Mouse (Mus musculus): Measurements from ENCODE around the gene Tenm3. TPM values are rescaled to one million over a fixed set of nuclear protein-coding genes. Genes with fewer than 3 reads are reported as not detected.

Gene Tenm3
- polyA plus RNA-seq, 1 experiment, result 2.3 TPM

DNA sequence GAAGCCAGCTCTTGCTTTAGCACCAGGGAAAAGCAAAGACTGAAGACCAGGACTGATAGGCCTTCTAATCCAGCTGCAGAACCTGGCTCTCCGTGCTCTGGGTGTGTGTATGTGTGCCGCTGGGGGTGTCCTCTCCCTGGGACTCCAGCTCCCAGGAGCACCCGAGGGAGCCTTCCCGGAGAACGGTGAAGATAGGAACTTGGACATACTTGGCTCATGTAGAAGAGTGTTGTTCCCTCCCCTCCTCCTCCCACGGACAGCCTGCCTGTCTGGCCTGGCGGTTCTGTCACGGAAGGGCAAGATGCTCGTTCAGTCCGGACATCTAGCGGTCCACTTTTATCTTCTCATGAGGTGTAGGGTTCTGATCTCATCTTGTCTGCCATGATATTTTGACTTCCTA is 622.4 kb downstream of the Tenm3 start:
- Histone ChIP-seq H3K27ac (ENCODE audit: control insufficient read depth, insufficient read depth, low read length) (no peak overlapping the region), H3K4me3 (ENCODE audit: control insufficient read depth, insufficient read depth, low read length) (no peak overlapping the region), H3K27me3 (ENCODE audit: control insufficient read depth, insufficient read depth, low read length) (no peaks in the 10 kb centered on the region), H3K36me3 (ENCODE audit: control insufficient read depth, insufficient read depth, low read length) (no peaks in the 10 kb centered on the region), H3K4me1 (replicated peaks; ENCODE audit: control insufficient read depth, insufficient read depth, low read length) (no peaks in the 10 kb centered on the region)
- 83% methylated on average over 11 of the region's 11 CpGs for WGBS
- TF ChIP-seq CTCF (IDR thresholded peaks at IDR 0.05; ENCODE audit: borderline replicate concordance, control insufficient read depth, extremely low read depth, insufficient read depth, low read length, poor library complexity) (no peak), POLR2A (IDR thresholded peaks at IDR 0.05; ENCODE audit: control insufficient read depth, extremely low read depth, insufficient read depth, low read length, poor library complexity) (no peak)
- DNase-seq, result no peak

DNA sequence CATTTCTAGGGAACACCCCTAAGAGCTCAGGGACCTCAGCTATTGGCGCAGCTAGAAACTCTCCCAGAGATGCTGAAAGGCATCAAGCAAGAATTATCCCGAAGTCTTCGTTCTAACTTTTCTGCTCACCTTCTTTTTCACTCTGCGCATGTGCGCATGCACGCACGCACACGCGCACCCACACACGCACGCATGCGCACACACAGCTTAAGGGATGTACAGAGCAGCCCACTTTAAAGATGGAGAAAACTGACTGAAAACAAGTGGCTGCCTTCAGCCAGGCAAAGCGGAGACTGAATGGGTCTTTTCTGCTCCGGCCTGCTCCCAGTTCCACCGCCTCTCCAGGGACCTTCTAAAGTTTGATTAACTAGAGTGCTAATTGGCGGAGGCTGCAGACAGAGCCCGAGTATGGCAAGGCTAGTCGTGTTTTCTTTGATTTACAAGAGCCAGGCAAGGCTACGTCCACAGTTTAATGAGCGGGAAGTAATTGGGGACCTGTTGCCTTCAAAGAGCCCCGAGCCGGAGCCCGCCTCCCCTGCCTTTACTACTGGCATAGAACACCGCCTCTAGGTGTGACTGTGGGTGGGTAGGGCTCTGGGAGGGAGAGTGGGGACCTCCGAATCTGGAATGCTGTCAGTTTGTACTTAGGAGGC is 623.1 kb downstream of the Tenm3 start:
- 75% methylated on average over 25 of the region's 25 CpGs for WGBS
- H3K4me3 ChIP-seq (ENCODE audit: control insufficient read depth, insufficient read depth, low read length), result no peak overlapping the region

DNA sequence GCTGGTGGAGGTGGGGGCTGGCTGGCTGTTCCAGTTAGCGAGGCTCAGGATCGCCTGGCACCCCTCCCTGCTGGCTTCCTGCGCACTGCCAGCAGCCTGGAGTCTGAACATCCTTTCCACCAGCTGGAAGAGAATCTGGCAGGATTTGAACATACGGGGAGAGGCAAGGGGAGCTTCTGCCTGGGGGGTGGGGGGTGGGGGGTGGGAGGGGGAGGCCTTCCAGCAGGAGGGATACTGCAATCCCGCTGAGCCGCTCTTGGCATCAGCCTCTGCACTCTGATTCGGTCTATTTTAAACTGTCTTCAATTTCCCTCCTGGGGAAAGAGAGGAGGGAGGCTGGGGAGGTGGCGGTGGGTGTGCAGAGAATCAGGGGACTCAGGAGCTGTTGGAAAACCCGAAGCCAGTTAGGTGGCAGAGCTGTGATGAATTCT is 628.7 kb downstream of the Tenm3 start:
- Histone ChIP-seq H3K36me3 (ENCODE audit: control insufficient read depth, insufficient read depth, low read length) (no peaks in the 10 kb centered on the region), H3K4me1 (replicated peaks; ENCODE audit: control insufficient read depth, insufficient read depth, low read length) (no peaks in the 10 kb centered on the region), H3K4me3 (ENCODE audit: control insufficient read depth, insufficient read depth, low read length) (no peak overlapping the region), H3K27ac (ENCODE audit: control insufficient read depth, insufficient read depth, low read length) (no peak overlapping the region), H3K27me3 (ENCODE audit: control insufficient read depth, insufficient read depth, low read length) (no peaks in the 10 kb centered on the region)
- no peak for DNase-seq
- WGBS, result 68% methylated on average over 9 of the region's 9 CpGs
- TF ChIP-seq CTCF (IDR thresholded peaks at IDR 0.05; ENCODE audit: borderline replicate concordance, control insufficient read depth, extremely low read depth, insufficient read depth, low read length, poor library complexity), result no peak
- no peak for TF ChIP-seq POLR2A (IDR thresholded peaks at IDR 0.05; ENCODE audit: control insufficient read depth, extremely low read depth, insufficient read depth, low read length, poor library complexity)

More for the DNA sequence above, 623.1 kb downstream of the Tenm3 start:
- no peaks in the 10 kb centered on the region for H3K27me3 ChIP-seq (ENCODE audit: control insufficient read depth, insufficient read depth, low read length)
- TF ChIP-seq POLR2A (IDR thresholded peaks at IDR 0.05; ENCODE audit: control insufficient read depth, extremely low read depth, insufficient read depth, low read length, poor library complexity), result no peak
- TF ChIP-seq CTCF (IDR thresholded peaks at IDR 0.05; ENCODE audit: borderline replicate concordance, control insufficient read depth, extremely low read depth, insufficient read depth, low read length, poor library complexity), result no peak
- DNase-seq, result no peak
- no peaks in the 10 kb centered on the region for H3K36me3 ChIP-seq (ENCODE audit: control insufficient read depth, insufficient read depth, low read length)
- no peak overlapping the region for H3K27ac ChIP-seq (ENCODE audit: control insufficient read depth, insufficient read depth, low read length)
- H3K4me1 ChIP-seq (replicated peaks; ENCODE audit: control insufficient read depth, insufficient read depth, low read length), result no peaks in the 10 kb centered on the region

DNA sequence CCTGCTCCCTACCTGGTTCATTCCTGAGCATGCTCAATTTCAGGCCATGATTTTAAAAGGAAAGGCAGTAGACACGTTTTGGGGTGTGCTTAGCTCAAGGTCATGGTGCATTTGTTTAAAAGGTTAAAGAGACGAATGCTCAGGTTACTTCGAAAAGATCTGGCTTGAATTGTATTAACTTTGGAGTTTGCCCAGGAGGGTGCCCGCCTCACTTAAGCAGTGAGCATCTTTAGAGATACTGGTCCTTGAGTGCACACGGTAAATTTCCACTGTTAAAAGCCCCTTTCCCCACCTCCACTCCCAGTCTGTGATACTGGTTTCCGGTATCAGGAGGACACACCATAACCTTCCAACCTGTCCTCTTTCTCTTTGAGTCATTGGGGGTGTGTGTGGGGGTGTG is 629.4 kb downstream of the Tenm3 start:
- no peaks in the 10 kb centered on the region for H3K27me3 ChIP-seq (ENCODE audit: control insufficient read depth, insufficient read depth, low read length)
- no peaks in the 10 kb centered on the region for H3K4me1 ChIP-seq (replicated peaks; ENCODE audit: control insufficient read depth, insufficient read depth, low read length)
- no peak for DNase-seq
- H3K27ac ChIP-seq (ENCODE audit: control insufficient read depth, insufficient read depth, low read length), result no peak overlapping the region
- H3K4me3 ChIP-seq (ENCODE audit: control insufficient read depth, insufficient read depth, low read length), result no peak overlapping the region
- no peaks in the 10 kb centered on the region for H3K36me3 ChIP-seq (ENCODE audit: control insufficient read depth, insufficient read depth, low read length)
- TF ChIP-seq POLR2A (IDR thresholded peaks at IDR 0.05; ENCODE audit: control insufficient read depth, extremely low read depth, insufficient read depth, low read length, poor library complexity) (no peak), CTCF (IDR thresholded peaks at IDR 0.05; ENCODE audit: borderline replicate concordance, control insufficient read depth, extremely low read depth, insufficient read depth, low read length, poor library complexity) (no peak)
- WGBS, result 85% methylated on average over 6 of the region's 6 CpGs

DNA sequence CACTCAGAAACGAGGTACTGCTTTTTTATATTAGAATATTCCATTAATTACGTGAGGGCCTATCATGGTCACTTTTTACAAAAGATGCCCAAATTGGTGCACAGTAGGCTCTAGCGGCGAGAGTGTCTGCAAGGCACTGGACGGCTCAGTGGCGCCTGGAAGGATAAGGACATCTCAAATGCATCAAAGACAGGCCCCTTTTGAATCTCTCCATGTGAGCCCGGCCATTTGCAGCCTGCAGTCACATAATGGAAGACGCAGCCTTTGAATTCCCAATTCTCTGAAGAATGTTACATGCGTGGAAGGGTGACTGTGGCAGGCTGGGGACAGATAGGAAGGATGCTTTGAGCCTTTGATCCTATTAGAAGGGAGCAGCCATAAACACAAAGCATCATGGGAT is 631.8 kb downstream of the Tenm3 start:
- 93% methylated on average over 9 of the region's 9 CpGs for WGBS
- H3K4me3 ChIP-seq (ENCODE audit: control insufficient read depth, insufficient read depth, low read length), result no peak overlapping the region
- no peaks in the 10 kb centered on the region for H3K4me1 ChIP-seq (replicated peaks; ENCODE audit: control insufficient read depth, insufficient read depth, low read length)
- no peaks in the 10 kb centered on the region for H3K36me3 ChIP-seq (ENCODE audit: control insufficient read depth, insufficient read depth, low read length)
- no peaks in the 10 kb centered on the region for H3K27me3 ChIP-seq (ENCODE audit: control insufficient read depth, insufficient read depth, low read length)
- no peak overlapping the region for H3K27ac ChIP-seq (ENCODE audit: control insufficient read depth, insufficient read depth, low read length)
- no peak for DNase-seq
- TF ChIP-seq POLR2A (IDR thresholded peaks at IDR 0.05; ENCODE audit: control insufficient read depth, extremely low read depth, insufficient read depth, low read length, poor library complexity) (no peak), CTCF (IDR thresholded peaks at IDR 0.05; ENCODE audit: borderline replicate concordance, control insufficient read depth, extremely low read depth, insufficient read depth, low read length, poor library complexity) (no peak)

DNA sequence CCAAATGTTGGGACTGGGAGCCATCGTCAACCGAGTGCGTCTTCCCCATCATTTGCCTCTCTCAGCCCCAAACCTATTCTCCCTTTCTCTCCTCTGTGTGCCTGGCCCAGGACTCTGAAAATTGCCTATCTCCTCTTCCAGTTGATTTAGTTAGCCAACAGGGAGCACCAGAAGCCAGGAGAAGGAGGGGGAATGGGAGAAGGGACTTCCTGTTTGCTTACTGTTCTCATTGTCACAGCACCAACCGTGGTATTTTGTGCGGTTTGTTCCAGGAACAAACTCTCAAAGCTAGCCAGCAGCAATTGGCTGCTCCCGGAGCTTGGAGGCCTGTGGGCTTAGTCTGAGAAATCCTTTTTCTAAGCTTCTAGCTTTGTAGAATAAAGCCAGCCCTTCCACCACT is 636.2 kb downstream of the Tenm3 start:
- no peak for DNase-seq

DNA sequence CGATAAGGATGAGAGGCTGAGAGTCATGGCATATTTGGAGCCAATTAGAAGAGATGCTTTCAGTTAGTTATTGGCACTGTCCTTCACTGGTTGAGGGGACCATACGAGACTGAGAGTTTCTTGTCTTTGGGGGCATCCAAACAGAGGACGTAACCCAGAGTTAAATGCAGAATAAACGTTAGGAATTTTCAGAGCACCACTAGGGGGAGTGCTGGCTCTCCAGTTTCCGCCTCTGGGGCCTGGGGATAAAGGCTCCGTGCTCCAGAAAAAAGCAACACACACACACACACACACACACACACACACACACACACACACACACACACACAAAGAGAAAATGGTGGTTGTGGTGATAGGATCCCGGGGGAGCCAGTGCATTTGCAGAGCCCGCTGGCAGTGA is 636.8 kb downstream of the Tenm3 start:
- TF ChIP-seq POLR2A (IDR thresholded peaks at IDR 0.05; ENCODE audit: control insufficient read depth, extremely low read depth, insufficient read depth, low read length, poor library complexity), result no peak
- TF ChIP-seq CTCF (IDR thresholded peaks at IDR 0.05; ENCODE audit: borderline replicate concordance, control insufficient read depth, extremely low read depth, insufficient read depth, low read length, poor library complexity), result no peak
- Histone ChIP-seq H3K27me3 (ENCODE audit: control insufficient read depth, insufficient read depth, low read length) (no peaks in the 10 kb centered on the region), H3K27ac (ENCODE audit: control insufficient read depth, insufficient read depth, low read length) (no peak overlapping the region), H3K4me1 (replicated peaks; ENCODE audit: control insufficient read depth, insufficient read depth, low read length) (no peaks in the 10 kb centered on the region), H3K36me3 (ENCODE audit: control insufficient read depth, insufficient read depth, low read length) (no peaks in the 10 kb centered on the region), H3K4me3 (ENCODE audit: control insufficient read depth, insufficient read depth, low read length) (no peak overlapping the region)
- 79% methylated on average over 8 of the region's 8 CpGs for WGBS
- DNase-seq, result no peak

More for the DNA sequence above, 636.2 kb downstream of the Tenm3 start:
- Histone ChIP-seq H3K36me3 (ENCODE audit: control insufficient read depth, insufficient read depth, low read length) (no peaks in the 10 kb centered on the region), H3K27me3 (ENCODE audit: control insufficient read depth, insufficient read depth, low read length) (no peaks in the 10 kb centered on the region), H3K4me1 (replicated peaks; ENCODE audit: control insufficient read depth, insufficient read depth, low read length) (no peaks in the 10 kb centered on the region), H3K4me3 (ENCODE audit: control insufficient read depth, insufficient read depth, low read length) (no peak overlapping the region), H3K27ac (ENCODE audit: control insufficient read depth, insufficient read depth, low read length) (no peak overlapping the region)
- TF ChIP-seq CTCF (IDR thresholded peaks at IDR 0.05; ENCODE audit: borderline replicate concordance, control insufficient read depth, extremely low read depth, insufficient read depth, low read length, poor library complexity) (no peak), POLR2A (IDR thresholded peaks at IDR 0.05; ENCODE audit: control insufficient read depth, extremely low read depth, insufficient read depth, low read length, poor library complexity) (no peak)
- 73% methylated on average over 6 of the region's 6 CpGs for WGBS

Data from thymus, adult 2 months (tissue).